Mouse (Mus musculus): ENCODE results near the gene Glmn. TPM values are rescaled to one million over a fixed set of nuclear protein-coding genes. Genes with fewer than 3 reads are reported as not detected.

The Glmn gene
- 29.8 and 31.1 TPM in 2 replicates for polyA plus RNA-seq (2016; fragmentation: Nextera tagmentation; extraction: Ambion mirVana)

- Histone ChIP-seq H3K36me3 (peaks cover 26% of the 10 kb centered on the region), H3K27ac (replicated peaks) (peak within 1 kb of the TSS; percentile 94), H3K27me3 (ENCODE audit: low read depth, poor library complexity, severe bottlenecking) (no peaks in the 10 kb centered on the region), H3K4me1 (peaks cover 15% of the 10 kb centered on the region), H3K9me3 (replicated peaks) (no peaks in the 10 kb centered on the region), H3K4me3 (peak within 1 kb of the TSS; percentile 81)
- 1% methylated on average over 58 of the region's 64 CpGs for WGBS
- DNase-seq (ENCODE audit: low spot score), result peak; percentile 91
Observed at GRCm38 (mm10) chr5:107597301-107598077, at the start of gene Glmn, which contains the start of gene Rpap2. Gene Glmn (minus strand): TSS chr5:107597888. Gene Rpap2 (plus strand): TSS chr5:107597373.

- Histone ChIP-seq H3K4me1 (no peaks in the 10 kb centered on the region), H3K36me3 (peaks cover 5% of the 10 kb centered on the region; the same call in 1 of the 2 replicates)
- WGBS, result 90% methylated on average over 2 of the region's 2 CpGs
Observed at GRCm38 (mm10) chr5:107645935-107646334, 48.2 kb upstream of the Glmn start.

GRCm38 (mm10) chr5:107644595-107644994, 46.9 kb upstream of the Glmn start:
- H3K36me3 ChIP-seq, result peaks cover 5% of the 10 kb centered on the region; the same call in 1 of the 2 replicates
- no peak overlapping the region for H3K4me3 ChIP-seq
- H3K27ac ChIP-seq (replicated peaks), result no peak overlapping the region
- no peaks in the 10 kb centered on the region for H3K9me3 ChIP-seq (replicated peaks)
- no peaks in the 10 kb centered on the region for H3K27me3 ChIP-seq (ENCODE audit: low read depth, poor library complexity, severe bottlenecking)
- 84% methylated on average over 2 of the region's 2 CpGs for WGBS
- no peaks in the 10 kb centered on the region for H3K4me1 ChIP-seq
- DNase-seq (ENCODE audit: low spot score), result no peak

More at GRCm38 (mm10) chr5:107645935-107646334, 48.2 kb upstream of the Glmn start:
- Histone ChIP-seq H3K27ac (replicated peaks) (no peak overlapping the region), H3K4me3 (no peak overlapping the region), H3K9me3 (replicated peaks) (no peaks in the 10 kb centered on the region), H3K27me3 (ENCODE audit: low read depth, poor library complexity, severe bottlenecking) (no peaks in the 10 kb centered on the region)
- DNase-seq (ENCODE audit: low spot score), result no peak

DNA sequence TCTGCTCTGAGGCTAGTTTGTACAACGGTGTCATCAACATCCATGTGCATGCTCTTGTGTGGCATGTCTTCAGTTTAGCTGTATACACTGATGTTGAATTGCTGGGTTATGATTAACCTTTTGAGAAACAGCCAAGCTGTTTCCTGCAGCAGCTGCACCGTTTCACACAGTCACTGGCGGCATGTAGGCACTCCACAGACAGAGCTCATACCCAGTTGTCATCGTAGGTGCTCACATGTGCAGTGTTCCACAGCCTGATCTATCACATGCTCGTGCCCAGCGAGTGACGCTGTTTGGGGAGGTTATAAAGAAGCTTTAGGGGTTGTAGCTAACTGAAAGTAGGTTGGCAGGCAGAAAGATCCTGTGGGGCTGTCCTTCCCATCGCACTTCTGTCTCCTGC, 40.7 kb upstream of the Glmn start:
- no peak overlapping the region for H3K27ac ChIP-seq (replicated peaks)
- H3K4me3 ChIP-seq, result no peak overlapping the region
- DNase-seq (ENCODE audit: low spot score), result no peak
- no peaks in the 10 kb centered on the region for H3K27me3 ChIP-seq (ENCODE audit: low read depth, poor library complexity, severe bottlenecking)
- 94% methylated on average over 8 of the region's 8 CpGs for WGBS
- no peaks in the 10 kb centered on the region for H3K4me1 ChIP-seq
- no peaks in the 10 kb centered on the region for H3K36me3 ChIP-seq
- no peaks in the 10 kb centered on the region for H3K9me3 ChIP-seq (replicated peaks)

- DNase-seq (ENCODE audit: low spot score), result no peak
- no peaks in the 10 kb centered on the region for H3K9me3 ChIP-seq (replicated peaks)
- WGBS, result 96% methylated on average over 1 of the region's 1 CpGs
- no peaks in the 10 kb centered on the region for H3K27me3 ChIP-seq (ENCODE audit: low read depth, poor library complexity, severe bottlenecking)
- H3K4me3 ChIP-seq, result no peak overlapping the region
- no peak overlapping the region for H3K27ac ChIP-seq (replicated peaks)
- no peaks in the 10 kb centered on the region for H3K36me3 ChIP-seq
- no peaks in the 10 kb centered on the region for H3K4me1 ChIP-seq
Observed at GRCm38 (mm10) chr5:107637106-107637505, 39.4 kb upstream of the Glmn start.

DNA sequence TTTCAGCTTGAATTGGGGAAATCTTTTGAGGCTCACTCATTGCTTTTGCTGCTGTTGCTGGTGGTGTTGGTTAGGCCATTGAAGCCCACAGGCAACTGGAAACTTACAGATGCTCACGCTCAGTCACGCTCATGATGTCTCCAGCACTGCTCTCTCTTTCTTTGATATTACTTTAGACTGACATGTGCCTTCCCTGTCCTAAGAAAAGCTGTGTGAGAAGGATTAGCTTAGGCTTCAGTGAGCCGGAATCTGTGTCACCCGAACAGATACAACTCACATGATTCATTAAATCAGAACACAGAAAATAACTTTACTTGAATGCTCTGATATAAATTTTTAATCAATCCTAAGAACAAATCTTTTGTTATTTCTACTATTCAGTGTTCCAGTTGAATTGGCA, 36.0 kb upstream of the Glmn start:
- no peak overlapping the region for H3K4me3 ChIP-seq
- 91% methylated on average over 4 of the region's 4 CpGs for WGBS
- H3K9me3 ChIP-seq (replicated peaks), result no peaks in the 10 kb centered on the region
- H3K27ac ChIP-seq (replicated peaks), result no peak overlapping the region
- no peaks in the 10 kb centered on the region for H3K27me3 ChIP-seq (ENCODE audit: low read depth, poor library complexity, severe bottlenecking)
- no peak for DNase-seq (ENCODE audit: low spot score)
- H3K4me1 ChIP-seq, result no peaks in the 10 kb centered on the region
- H3K36me3 ChIP-seq, result peaks cover 19% of the 10 kb centered on the region

DNA sequence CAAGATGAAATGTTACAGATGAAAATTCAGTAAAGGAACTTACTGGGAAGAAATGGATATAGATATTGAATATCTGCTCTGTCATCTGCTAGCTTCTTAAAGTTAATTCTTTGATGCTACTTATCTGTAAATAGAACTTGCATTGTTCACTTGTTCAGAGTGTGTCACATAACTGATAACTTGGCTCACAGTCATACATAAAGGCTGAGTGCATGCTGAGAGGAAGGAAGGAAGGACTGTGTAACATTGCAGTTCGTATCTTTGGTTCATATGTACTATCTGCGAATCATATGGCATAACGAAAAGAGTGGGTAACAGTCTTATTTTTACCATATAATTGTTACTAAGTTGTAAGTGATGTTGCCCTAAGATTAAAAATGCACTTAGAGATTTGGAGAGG, 23.6 kb upstream of the Glmn start:
- H3K36me3 ChIP-seq, result peaks cover 58% of the 10 kb centered on the region

DNA sequence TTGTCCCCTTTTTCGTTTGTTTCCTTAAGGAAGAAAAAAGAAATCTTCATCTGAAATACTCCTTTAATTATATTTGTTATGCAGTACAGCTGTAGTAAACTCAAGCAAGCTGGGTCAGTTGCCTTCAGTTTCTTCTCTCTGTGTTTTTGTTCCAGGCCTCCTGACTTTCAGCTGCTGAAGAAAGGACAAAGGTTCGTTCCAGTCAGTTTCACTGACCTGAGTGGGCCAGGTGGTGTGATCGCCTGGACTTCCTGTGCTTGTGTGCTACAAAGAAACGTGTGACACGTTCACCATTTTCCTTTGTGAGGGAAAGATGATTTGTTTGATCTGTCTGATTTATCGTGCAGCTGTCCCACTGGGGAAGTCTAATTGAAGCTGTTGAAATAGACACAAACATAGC, 20.3 kb upstream of the Glmn start:
- Histone ChIP-seq H3K27me3 (ENCODE audit: low read depth, poor library complexity, severe bottlenecking) (no peaks in the 10 kb centered on the region), H3K27ac (replicated peaks) (no peak overlapping the region), H3K4me1 (no peaks in the 10 kb centered on the region), H3K9me3 (replicated peaks) (no peaks in the 10 kb centered on the region), H3K36me3 (peaks cover 58% of the 10 kb centered on the region), H3K4me3 (no peak overlapping the region)
- WGBS, result 93% methylated on average over 6 of the region's 6 CpGs
- no peak for DNase-seq (ENCODE audit: low spot score)

More for the DNA sequence above, 23.6 kb upstream of the Glmn start:
- Histone ChIP-seq H3K4me3 (no peak overlapping the region), H3K4me1 (no peaks in the 10 kb centered on the region), H3K27ac (replicated peaks) (no peak overlapping the region), H3K9me3 (replicated peaks) (no peaks in the 10 kb centered on the region), H3K27me3 (ENCODE audit: low read depth, poor library complexity, severe bottlenecking) (no peaks in the 10 kb centered on the region)
- 95% methylated on average over 3 of the region's 3 CpGs for WGBS
- DNase-seq (ENCODE audit: low spot score), result no peak

DNA sequence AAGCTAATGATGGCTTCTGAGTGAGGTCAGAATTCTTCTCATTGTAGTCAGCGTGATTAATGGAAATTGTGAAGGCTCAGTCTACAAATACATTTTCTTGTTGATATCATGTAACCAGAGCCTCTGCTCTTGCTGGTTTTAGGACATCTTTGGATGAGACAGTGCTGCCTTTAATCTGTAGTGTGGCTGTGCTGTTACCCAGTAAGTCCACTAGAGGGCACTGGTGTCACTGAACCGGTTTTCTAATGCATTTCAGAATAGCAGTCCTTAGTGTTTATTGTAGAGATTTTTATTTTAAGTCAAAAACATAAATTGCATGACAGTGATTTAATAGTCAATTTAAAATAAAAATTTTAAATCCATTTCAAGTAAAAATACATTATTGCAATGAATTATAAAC, 13.5 kb upstream of the Glmn start:
- H3K9me3 ChIP-seq (replicated peaks), result no peaks in the 10 kb centered on the region
- H3K36me3 ChIP-seq, result peaks cover 44% of the 10 kb centered on the region
- no peak overlapping the region for H3K27ac ChIP-seq (replicated peaks)
- H3K4me1 ChIP-seq, result no peaks in the 10 kb centered on the region
- H3K4me3 ChIP-seq, result no peak overlapping the region
- 3% methylated on average over 2 of the region's 2 CpGs for WGBS
- no peaks in the 10 kb centered on the region for H3K27me3 ChIP-seq (ENCODE audit: low read depth, poor library complexity, severe bottlenecking)
- peak; percentile 63 for DNase-seq (ENCODE audit: low spot score)

- H3K9me3 ChIP-seq (replicated peaks), result no peaks in the 10 kb centered on the region
- H3K27ac ChIP-seq (replicated peaks), result peak overlapping the region; percentile 94
- peaks cover 15% of the 10 kb centered on the region for H3K4me1 ChIP-seq
- peak overlapping the region; percentile 81 for H3K4me3 ChIP-seq
- WGBS, result 30% methylated on average over 4 of the region's 4 CpGs
- DNase-seq (ENCODE audit: low spot score), result no peak
- peaks cover 27% of the 10 kb centered on the region for H3K36me3 ChIP-seq
- no peaks in the 10 kb centered on the region for H3K27me3 ChIP-seq (ENCODE audit: low read depth, poor library complexity, severe bottlenecking)
Observed at GRCm38 (mm10) chr5:107598380-107598779, 692 bp upstream of the Glmn start.

- no peaks in the 10 kb centered on the region for H3K27me3 ChIP-seq (ENCODE audit: low read depth, poor library complexity, severe bottlenecking)
- no peak overlapping the region for H3K27ac ChIP-seq (replicated peaks)
- peaks cover 63% of the 10 kb centered on the region for H3K36me3 ChIP-seq
- DNase-seq (ENCODE audit: low spot score), result no peak
- H3K4me1 ChIP-seq, result no peaks in the 10 kb centered on the region
- H3K9me3 ChIP-seq (replicated peaks), result no peaks in the 10 kb centered on the region
- no peak overlapping the region for H3K4me3 ChIP-seq
- 96% methylated on average over 9 of the region's 9 CpGs for WGBS
Observed at GRCm38 (mm10) chr5:107569148-107569547, 28.5 kb downstream of the Glmn start.

DNA sequence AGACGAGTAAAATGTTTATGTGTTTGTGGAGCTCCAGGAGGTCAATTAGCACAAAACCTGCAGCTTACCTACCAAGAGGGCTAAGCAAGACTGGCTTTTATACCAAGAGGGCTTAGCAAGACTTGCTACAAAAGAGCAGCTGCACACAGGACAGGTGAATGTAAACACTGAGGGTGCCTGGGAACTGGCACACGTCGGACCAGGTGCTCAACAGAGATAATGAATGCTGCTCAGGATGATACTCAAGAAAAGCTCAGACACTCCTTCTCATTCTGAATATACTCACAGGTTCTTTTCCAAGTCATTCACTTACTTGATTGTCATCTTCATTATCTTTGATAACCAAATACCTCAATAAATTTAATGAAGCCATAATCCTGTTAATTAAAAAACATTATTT, 40.7 kb downstream of the Glmn start:
- Histone ChIP-seq H3K4me3 (no peak overlapping the region), H3K36me3 (peaks cover 45% of the 10 kb centered on the region), H3K4me1 (peaks cover 4% of the 10 kb centered on the region; the same call in 1 of the 2 replicates), H3K27ac (replicated peaks) (no peak overlapping the region), H3K9me3 (replicated peaks) (no peaks in the 10 kb centered on the region), H3K27me3 (ENCODE audit: low read depth, poor library complexity, severe bottlenecking) (no peaks in the 10 kb centered on the region)
- 92% methylated on average over 3 of the region's 3 CpGs for WGBS
- DNase-seq (ENCODE audit: low spot score), result no peak

GRCm38 (mm10) chr5:107554336-107554735, 43.4 kb downstream of the Glmn start:
- Histone ChIP-seq H3K36me3 (peaks cover 33% of the 10 kb centered on the region), H3K27ac (replicated peaks) (no peak overlapping the region), H3K4me1 (no peaks in the 10 kb centered on the region), H3K27me3 (ENCODE audit: low read depth, poor library complexity, severe bottlenecking) (no peaks in the 10 kb centered on the region), H3K9me3 (replicated peaks) (no peaks in the 10 kb centered on the region), H3K4me3 (no peak overlapping the region)
- no peak for DNase-seq (ENCODE audit: low spot score)
- WGBS, result 87% methylated on average over 5 of the region's 5 CpGs

All from midbrain, embryonic 10.5 days (tissue).